Mouse (Mus musculus): ENCODE results near the gene Dennd4a. TPM values are rescaled to one million over a fixed set of nuclear protein-coding genes. Genes with fewer than 3 reads are reported as not detected.
A peak's percentile ranks its signal among the peaks of the same experiment; 100 is the strongest.
"Not testable (repeated sequence)": the region's sequence is repeated elsewhere in the genome, so short reads cannot be mapped to it uniquely, and the experiment has no call there.

The Dennd4a gene
- polyA plus RNA-seq, 1 experiment = 2.2 TPM

- peaks cover 58% of the 10 kb centered on the region for H3K4me1 ChIP-seq
- H3K9me3 ChIP-seq = no peaks in the 10 kb centered on the region
- H3K36me3 ChIP-seq (replicated peaks; ENCODE audit: low read length) = no peaks in the 10 kb centered on the region
- TF ChIP-seq FLI1 (IDR thresholded peaks at IDR 0.05; ENCODE audit: low read length) (no peak), GATA1 (IDR thresholded peaks at IDR 0.05; ENCODE audit: borderline replicate concordance, low read length) (no peak)
- no peaks in the 10 kb centered on the region for H3K27me3 ChIP-seq (replicated peaks)
- no peak overlapping the region for H3K4me3 ChIP-seq (replicated peaks)
Measured at GRCm38 (mm10) chr9:64807061-64807808, 3.9 kb upstream of the Dennd4a start.

GRCm38 (mm10) chr9:64809851-64810250 lies 1.3 kb upstream of the Dennd4a start:
- peaks cover 10% of the 10 kb centered on the region for H3K36me3 ChIP-seq (replicated peaks; ENCODE audit: low read length)

GRCm38 (mm10) chr9:64811538-64812474 lies 666 bp downstream of the Dennd4a start:
- H3K27me3 ChIP-seq (replicated peaks) = no peaks in the 10 kb centered on the region
- peak overlapping the region; percentile 97 for H3K4me3 ChIP-seq (replicated peaks)
- H3K4me1 ChIP-seq = peaks cover 63% of the 10 kb centered on the region
- H3K9me3 ChIP-seq = no peaks in the 10 kb centered on the region
- peaks cover 24% of the 10 kb centered on the region for H3K36me3 ChIP-seq (replicated peaks; ENCODE audit: low read length)
- no peak for TF ChIP-seq GATA1 (IDR thresholded peaks at IDR 0.05; ENCODE audit: borderline replicate concordance, low read length)
- TF ChIP-seq FLI1 (IDR thresholded peaks at IDR 0.05; ENCODE audit: low read length) = no peak

More at GRCm38 (mm10) chr9:64809851-64810250, 1.3 kb upstream of the Dennd4a start:
- Histone ChIP-seq H3K4me3 (replicated peaks) (peak overlapping the region; percentile 97), H3K9me3 (no peaks in the 10 kb centered on the region), H3K4me1 (peaks cover 70% of the 10 kb centered on the region), H3K27me3 (replicated peaks) (no peaks in the 10 kb centered on the region)
- TF ChIP-seq FLI1 (IDR thresholded peaks at IDR 0.05; ENCODE audit: low read length) = no peak

GRCm38 (mm10) chr9:64812475-64812860 lies 1.3 kb downstream of the Dennd4a start:
- TF ChIP-seq GATA1 (IDR thresholded peaks at IDR 0.05; ENCODE audit: borderline replicate concordance, low read length) = no peak
- no peak for TF ChIP-seq FLI1 (IDR thresholded peaks at IDR 0.05; ENCODE audit: low read length)
- Histone ChIP-seq H3K36me3 (replicated peaks; ENCODE audit: low read length) (peaks cover 24% of the 10 kb centered on the region), H3K4me1 (peaks cover 57% of the 10 kb centered on the region), H3K27me3 (replicated peaks) (no peaks in the 10 kb centered on the region), H3K9me3 (no peaks in the 10 kb centered on the region), H3K4me3 (replicated peaks) (peak overlapping the region; percentile 97)

- H3K36me3 ChIP-seq (replicated peaks; ENCODE audit: low read length) = peaks cover 31% of the 10 kb centered on the region
- peak overlapping the region; percentile 72 for H3K4me3 ChIP-seq (replicated peaks)
- no peak for TF ChIP-seq FLI1 (IDR thresholded peaks at IDR 0.05; ENCODE audit: low read length)
- no peak for TF ChIP-seq GATA1 (IDR thresholded peaks at IDR 0.05; ENCODE audit: borderline replicate concordance, low read length)
- peaks cover 53% of the 10 kb centered on the region for H3K4me1 ChIP-seq
- H3K27me3 ChIP-seq (replicated peaks) = no peaks in the 10 kb centered on the region
- H3K9me3 ChIP-seq = no peaks in the 10 kb centered on the region
Measured at GRCm38 (mm10) chr9:64814273-64814672, 3.1 kb downstream of the Dennd4a start.

GRCm38 (mm10) chr9:64819686-64820085 lies 8.5 kb downstream of the Dennd4a start:
- H3K9me3 ChIP-seq; H3K27me3 ChIP-seq (replicated peaks); H3K4me3 ChIP-seq (replicated peaks): not testable (repeated sequence)
- peaks cover 39% of the 10 kb centered on the region for H3K36me3 ChIP-seq (replicated peaks; ENCODE audit: low read length)
- peaks cover 59% of the 10 kb centered on the region for H3K4me1 ChIP-seq

GRCm38 (mm10) chr9:64820086-64820795 lies 9.1 kb downstream of the Dennd4a start:
- no peaks in the 10 kb centered on the region for H3K9me3 ChIP-seq
- H3K36me3 ChIP-seq (replicated peaks; ENCODE audit: low read length) = peaks cover 38% of the 10 kb centered on the region
- H3K4me1 ChIP-seq = peaks cover 61% of the 10 kb centered on the region
- TF ChIP-seq FLI1 (IDR thresholded peaks at IDR 0.05; ENCODE audit: low read length) (no peak), GATA1 (IDR thresholded peaks at IDR 0.05; ENCODE audit: borderline replicate concordance, low read length) (no peak)
- no peak overlapping the region for H3K4me3 ChIP-seq (replicated peaks)
- H3K27me3 ChIP-seq (replicated peaks) = no peaks in the 10 kb centered on the region

- H3K9me3 ChIP-seq = no peaks in the 10 kb centered on the region
- TF ChIP-seq FLI1 (IDR thresholded peaks at IDR 0.05; ENCODE audit: low read length) (no peak), GATA1 (IDR thresholded peaks at IDR 0.05; ENCODE audit: borderline replicate concordance, low read length) (no peak)
- H3K27me3 ChIP-seq (replicated peaks) = no peaks in the 10 kb centered on the region
- peak overlapping the region; percentile 10 for H3K4me3 ChIP-seq (replicated peaks)
- peaks cover 39% of the 10 kb centered on the region for H3K36me3 ChIP-seq (replicated peaks; ENCODE audit: low read length)
- H3K4me1 ChIP-seq = peaks cover 70% of the 10 kb centered on the region
Measured at GRCm38 (mm10) chr9:64822235-64822634, 11.1 kb downstream of the Dennd4a start.

- Histone ChIP-seq H3K4me3 (replicated peaks) (peak overlapping the region; percentile 87), H3K27me3 (replicated peaks) (no peaks in the 10 kb centered on the region), H3K36me3 (replicated peaks; ENCODE audit: low read length) (peaks cover 37% of the 10 kb centered on the region), H3K4me1 (peaks cover 83% of the 10 kb centered on the region), H3K9me3 (no peaks in the 10 kb centered on the region)
- no peak for TF ChIP-seq GATA1 (IDR thresholded peaks at IDR 0.05; ENCODE audit: borderline replicate concordance, low read length)
- no peak for TF ChIP-seq FLI1 (IDR thresholded peaks at IDR 0.05; ENCODE audit: low read length)
Measured at GRCm38 (mm10) chr9:64824389-64825008, 13.4 kb downstream of the Dennd4a start.

Data from megakaryocyte, embryonic 14.5 days (primary cell).